Mouse (Mus musculus): ENCODE results near the gene Olfr688. TPM values are rescaled to one million over a fixed set of nuclear protein-coding genes. Genes with fewer than 3 reads are reported as not detected.

Gene Olfr688
- polyA plus RNA-seq, 1 experiment from 2014 or later, result not detected

Other genes with a start within 250 kb of the Olfr688 start
- not detected in 2 replicates for gene Olfr677, start 236.7 kb upstream of the Olfr688 start, polyA plus RNA-seq (2014; fragmentation: Nextera tagmentation; extraction: Ambion mirVana)
- not detected in 2 replicates for gene Olfr678, start 223.6 kb upstream of the Olfr688 start, polyA plus RNA-seq (2014; fragmentation: Nextera tagmentation; extraction: Ambion mirVana)
- not detected in 2 replicates for gene Olfr679, start 206.9 kb upstream of the Olfr688 start, polyA plus RNA-seq (2014; fragmentation: Nextera tagmentation; extraction: Ambion mirVana)
- not detected in 2 replicates for gene Olfr680-ps1, start 195.3 kb upstream of the Olfr688 start, polyA plus RNA-seq (2014; fragmentation: Nextera tagmentation; extraction: Ambion mirVana)
- not detected in 2 replicates for gene Olfr681, start 171.3 kb upstream of the Olfr688 start, polyA plus RNA-seq (2014; fragmentation: Nextera tagmentation; extraction: Ambion mirVana)
- gene Olfr683, start 141.1 kb upstream of the Olfr688 start, polyA plus RNA-seq (2014; fragmentation: Nextera tagmentation; extraction: Ambion mirVana), result not detected in 2 replicates
- not detected in 2 replicates for gene Olfr684, start 124.4 kb upstream of the Olfr688 start, polyA plus RNA-seq (2014; fragmentation: Nextera tagmentation; extraction: Ambion mirVana)
- gene Olfr685, start 102.1 kb upstream of the Olfr688 start, polyA plus RNA-seq (2014; fragmentation: Nextera tagmentation; extraction: Ambion mirVana), result not detected in 2 replicates
- not detected in 2 replicates for gene Olfr686, start 80.6 kb upstream of the Olfr688 start, polyA plus RNA-seq (2014; fragmentation: Nextera tagmentation; extraction: Ambion mirVana)
- gene Olfr689, start 23.1 kb downstream of the Olfr688 start, polyA plus RNA-seq (2014; fragmentation: Nextera tagmentation; extraction: Ambion mirVana), result not detected in 2 replicates
- gene Olfr690, start 46.0 kb downstream of the Olfr688 start, polyA plus RNA-seq (2014; fragmentation: Nextera tagmentation; extraction: Ambion mirVana), result not detected in 2 replicates
- gene Olfr691, start 54.2 kb downstream of the Olfr688 start, polyA plus RNA-seq (2014; fragmentation: Nextera tagmentation; extraction: Ambion mirVana), result 0.13 TPM in 1 of 2 replicates, not detected in the other
- not detected in 2 replicates for gene Olfr692, start 80.1 kb downstream of the Olfr688 start, polyA plus RNA-seq (2014; fragmentation: Nextera tagmentation; extraction: Ambion mirVana)
- not detected in 2 replicates for gene Gm5901, start 86.9 kb downstream of the Olfr688 start, polyA plus RNA-seq (2014; fragmentation: Nextera tagmentation; extraction: Ambion mirVana)
- gene Fam160a2, start 112.0 kb downstream of the Olfr688 start, polyA plus RNA-seq (2014; fragmentation: Nextera tagmentation; extraction: Ambion mirVana), result 30.9 and 43.6 TPM in 2 replicates
- not detected in 2 replicates for gene Cnga4, start 116.5 kb downstream of the Olfr688 start, polyA plus RNA-seq (2014; fragmentation: Nextera tagmentation; extraction: Ambion mirVana)
- gene Cckbr, start 137.6 kb downstream of the Olfr688 start, polyA plus RNA-seq (2014; fragmentation: Nextera tagmentation; extraction: Ambion mirVana), result 0.56 and 0.58 TPM in 2 replicates
- 48.0 and 55.0 TPM in 2 replicates for gene Cavin3, start 194.2 kb downstream of the Olfr688 start, polyA plus RNA-seq (2014; fragmentation: Nextera tagmentation; extraction: Ambion mirVana)

All from kidney, embryonic 14.5 days (tissue).